Mouse (Mus musculus) ES-E14 (cell line): ENCODE measurements around the gene Gm11032. TPM values are rescaled to one million over a fixed set of nuclear protein-coding genes. Genes with fewer than 3 reads are reported as not detected.
"Not testable (repeated sequence)": the region's sequence is repeated elsewhere in the genome, so short reads cannot be mapped to it uniquely, and the experiment has no call there.

Source experiments
- DNase-seq: peaks from one replicate; pipeline ENCODE4 v3.0.0-alpha.2; 2013; ENCODE audit warnings: low read depth, low spot score
- H3K27ac ChIP-seq: 2 replicates; pipeline ENCODE4 v1.5.1; 2012; ENCODE audit warnings: low read depth, mild to moderate bottlenecking, low read length, moderate library complexity, mixed read lengths; ENCODE audit not compliant: poor library complexity, insufficient read depth, severe bottlenecking
- H3K36me3 ChIP-seq: 2 replicates; pipeline ENCODE4 v1.6.1; 2012; ENCODE audit warnings: mild to moderate bottlenecking, low read length, moderate library complexity, mixed read lengths; ENCODE audit not compliant: control insufficient read depth, poor library complexity, insufficient read depth, severe bottlenecking
- H3K4me1 ChIP-seq, 2 experiments: fragments of 150-350 bp in 1 of 2; sonication (generic) in 1 of 2; 2 replicates each; pipeline ENCODE4 v1.6.1; 2012; ENCODE audit warnings: low read length in 2 of 2, mild to moderate bottlenecking in 1 of 2, mixed read lengths in 1 of 2; ENCODE audit not compliant: control insufficient read depth in 2 of 2, insufficient read depth in 2 of 2, poor library complexity in 1 of 2
- H3K4me3 ChIP-seq, 2 experiments: fragments of 150-350 bp in 1 of 2; sonication (generic) in 1 of 2; 2 replicates each; pipeline ENCODE4 v1.5.1; 2012; ENCODE audit warnings: low read length in 2 of 2, low read depth in 1 of 2, mild to moderate bottlenecking in 1 of 2, mixed read lengths in 1 of 2; ENCODE audit not compliant: insufficient read depth in 1 of 2, poor library complexity in 1 of 2, severe bottlenecking in 1 of 2
- H3K9ac ChIP-seq: 2 replicates; pipeline ENCODE4 v1.6.1; 2012; ENCODE audit warnings: low read depth, mild to moderate bottlenecking, low read length, mixed read lengths; ENCODE audit not compliant: poor library complexity, insufficient read depth, severe bottlenecking
- H3K9me3 ChIP-seq: fragments of 150-350 bp; sonication (generic); 2 replicates; pipeline ENCODE4 v1.6.1; 2012; ENCODE audit warnings: low read depth, mild to moderate bottlenecking, low read length; ENCODE audit not compliant: control insufficient read depth, insufficient read depth
- CHD2 ChIP-seq: IDR thresholded peaks from 2 replicates; pipeline ENCODE4 v1.6.1; 2014; ENCODE audit warnings: mild to moderate bottlenecking, low read depth, low read length, inconsistent platforms
- HCFC1 ChIP-seq: IDR thresholded peaks from 2 replicates; pipeline ENCODE4 v1.6.1; 2012; ENCODE audit warnings: low read length, inconsistent platforms, borderline replicate concordance; ENCODE audit not compliant: insufficient read depth
- MAFK ChIP-seq: IDR thresholded peaks from 2 replicates; pipeline ENCODE4 v1.6.1; 2014; ENCODE audit warnings: mild to moderate bottlenecking, low read depth, low read length, inconsistent platforms; ENCODE audit not compliant: insufficient read depth
- ZC3H11A ChIP-seq: IDR thresholded peaks from 2 replicates; pipeline ENCODE4 v1.6.1; 2012; ENCODE audit warnings: low read depth, mild to moderate bottlenecking, inconsistent platforms, low read length, borderline replicate concordance
- ZNF384 ChIP-seq: IDR thresholded peaks from 2 replicates; pipeline ENCODE4 v1.6.1; 2012; ENCODE audit warnings: low read depth, low read length, inconsistent platforms
- in situ Hi-C, 2 experiments: fragments of 600-800 bp; cut with MboI; formaldehyde crosslinking; loops; one replicate each; pipeline ENCODE4 v1.15.1; 2025; ENCODE audit warnings: low sequenced_read_pairs in 2 of 2, inconsistent platforms in 1 of 2; ENCODE audit not compliant: unreplicated experiment in 2 of 2
- total RNA-seq: library from RNA; depleted of rRNA; stranded (reverse); fragments of 300-350 nt; gene quantifications from 2 replicates; pipeline ENCODE4 v1.2.3, GENCODE M21; 2012

Gm11032 gene
- total RNA-seq, 1 experiment: not detected

DNA sequence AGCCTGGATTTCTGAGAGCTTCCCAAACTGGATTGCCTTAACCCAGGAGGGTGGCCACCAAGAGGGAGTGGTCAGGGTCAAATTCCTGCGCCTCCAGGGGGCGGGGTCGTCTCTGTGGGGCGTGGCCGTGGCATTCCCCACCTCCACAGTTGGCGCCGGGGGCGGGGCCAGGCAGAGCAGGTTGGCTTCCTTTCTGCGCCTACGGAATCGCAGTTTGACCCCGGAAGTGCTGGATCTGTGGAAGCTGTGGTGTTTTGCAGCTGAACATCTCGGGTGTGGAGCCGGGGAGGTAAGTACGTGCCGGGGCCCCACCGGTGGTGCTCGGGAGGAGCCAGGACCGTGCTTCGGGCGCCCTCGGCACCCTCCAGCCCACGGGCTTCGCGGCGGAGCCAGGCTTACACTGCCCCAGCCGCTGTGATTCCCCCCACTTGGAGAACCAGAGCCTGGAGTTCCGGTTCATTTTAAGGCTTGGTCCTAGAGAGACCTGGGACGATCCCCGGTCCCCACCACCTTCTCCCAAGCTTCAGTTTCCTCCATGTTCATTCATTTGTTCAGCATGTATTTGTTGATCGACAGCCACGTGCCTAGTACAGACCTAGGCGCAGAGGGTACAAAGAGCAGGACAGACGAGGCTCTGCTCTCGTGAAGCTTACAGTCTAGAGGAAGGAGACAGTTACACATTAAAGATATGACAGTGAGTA lies 17.8 kb downstream of the Gm11032 start, which contains the start of gene Ascc2:
Gene Ascc2, plus strand, starts transcription at position 214 of the 701 bp plus-strand sequence.
- peak within 1 kb of the TSS; percentile 86 to 99 for H3K4me3 ChIP-seq
- H3K9ac ChIP-seq: peak within 1 kb of the TSS; percentile 96
- H3K9me3 ChIP-seq: no peaks in the 10 kb centered on the region
- H3K36me3 ChIP-seq: peaks cover 8% of the 10 kb centered on the region; the same call in 1 of the 2 replicates
- TF ChIP-seq ZC3H11A (no peak), HCFC1 (peak; percentile 69; the same call in 1 of the 2 replicates)
- peak within 1 kb of the TSS; percentile 71 for H3K27ac ChIP-seq
- in situ Hi-C loops: no loop called here
- H3K4me1 ChIP-seq: peaks cover 0 to 9% of the 10 kb centered on the region in 2 experiments; a peak in 2 of 4 replicates
- peak; percentile 95 for DNase-seq

DNA sequence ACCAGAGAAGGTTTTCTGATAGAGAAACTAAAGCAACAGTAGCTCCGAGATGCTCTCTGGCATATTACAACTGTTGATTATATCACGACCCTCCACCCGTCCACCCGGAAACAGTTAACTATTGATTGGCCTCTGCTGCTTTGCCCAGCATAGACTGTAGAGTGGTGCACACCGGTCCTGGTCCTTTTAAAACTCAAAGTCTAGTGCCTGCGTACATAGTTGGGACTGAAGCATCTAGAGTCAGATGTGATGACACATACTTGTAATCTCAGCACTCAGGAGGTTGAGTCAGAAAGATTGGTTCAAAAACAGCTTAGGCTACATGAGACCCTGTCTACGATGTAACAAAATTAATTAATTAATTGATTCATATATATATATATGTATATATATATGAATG lies 18.4 kb downstream of the Gm11032 start:
- H3K9me3 ChIP-seq: no peaks in the 10 kb centered on the region
- no peak for TF ChIP-seq ZNF384
- no peak for TF ChIP-seq HCFC1
- TF ChIP-seq MAFK: no peak
- no peak for TF ChIP-seq ZC3H11A
- no peak for TF ChIP-seq CHD2
- H3K4me1 ChIP-seq: peaks cover 1 to 14% of the 10 kb centered on the region in 2 experiments; a peak in 3 of 4 replicates

DNA sequence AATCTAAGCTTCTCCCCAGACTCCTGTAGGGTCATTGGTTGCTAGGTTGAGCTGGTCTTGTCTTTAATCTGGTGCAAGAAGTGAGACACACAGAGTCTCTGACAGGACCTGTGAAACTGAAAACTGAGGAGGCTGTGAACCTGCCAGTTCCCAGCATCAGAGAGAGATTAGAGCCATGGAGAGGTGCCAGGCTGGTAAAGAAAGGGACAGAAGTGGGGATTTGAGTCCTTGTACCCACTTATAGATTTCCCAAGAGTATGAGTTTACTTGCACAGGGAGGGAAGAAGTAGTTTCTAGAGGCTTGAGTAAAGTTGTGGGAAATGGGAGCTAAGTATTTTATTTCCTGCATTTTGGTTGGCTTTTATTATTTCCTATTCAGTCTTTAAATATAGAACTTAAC lies 21.3 kb downstream of the Gm11032 start:
- TF ChIP-seq ZC3H11A (no peak), MAFK (no peak), HCFC1 (no peak), CHD2 (no peak), ZNF384 (no peak)
- no peaks in the 10 kb centered on the region for H3K9me3 ChIP-seq
- DNase-seq: no peak
- H3K36me3 ChIP-seq: peaks cover 12% of the 10 kb centered on the region; the same call in 1 of the 2 replicates
- H3K9ac ChIP-seq: no peak overlapping the region
- peaks cover 8 to 26% of the 10 kb centered on the region in 2 experiments for H3K4me1 ChIP-seq
- no peak overlapping the region for H3K27ac ChIP-seq
- in situ Hi-C loops: no loop called here
- no peak overlapping the region for H3K4me3 ChIP-seq

More for the DNA sequence above, 18.4 kb downstream of the Gm11032 start:
- peak overlapping the region; percentile 86 to 99 for H3K4me3 ChIP-seq
- H3K9ac ChIP-seq: peak overlapping the region; percentile 96
- H3K36me3 ChIP-seq: peaks cover 8% of the 10 kb centered on the region; the same call in 1 of the 2 replicates
- DNase-seq: no peak
- no peak overlapping the region for H3K27ac ChIP-seq
- in situ Hi-C loops: no loop called here

DNA sequence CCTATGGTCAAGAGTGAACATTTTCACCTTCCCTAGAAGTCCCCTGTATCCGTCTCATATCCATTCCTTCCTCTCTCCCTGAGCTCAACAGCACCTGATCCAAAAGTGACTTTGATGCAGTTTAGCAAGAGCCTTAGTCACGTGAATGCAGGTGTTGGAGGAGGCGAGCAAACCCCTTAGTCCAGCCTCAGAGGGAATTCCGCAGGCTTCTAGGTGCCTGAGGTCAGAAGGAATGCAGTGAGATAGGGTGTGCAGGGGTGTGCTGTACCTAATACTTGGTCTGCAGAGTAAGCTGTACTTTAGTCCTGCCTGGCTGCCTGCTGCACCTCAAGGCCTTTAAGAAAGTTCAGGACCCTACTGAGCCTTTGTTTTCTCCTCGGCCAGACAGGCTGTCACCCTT lies 23.9 kb downstream of the Gm11032 start:
- DNase-seq: no peak
- Histone ChIP-seq H3K4me1 (peaks cover 8 to 23% of the 10 kb centered on the region in 2 experiments), H3K4me3 (no peak overlapping the region), H3K9ac (no peak overlapping the region), H3K27ac (peak overlapping the region; percentile 58), H3K36me3 (peaks cover 23% of the 10 kb centered on the region), H3K9me3 (no peaks in the 10 kb centered on the region)
- TF ChIP-seq ZNF384 (no peak), HCFC1 (no peak), MAFK (no peak)
- in situ Hi-C loops: no loop called here

DNA sequence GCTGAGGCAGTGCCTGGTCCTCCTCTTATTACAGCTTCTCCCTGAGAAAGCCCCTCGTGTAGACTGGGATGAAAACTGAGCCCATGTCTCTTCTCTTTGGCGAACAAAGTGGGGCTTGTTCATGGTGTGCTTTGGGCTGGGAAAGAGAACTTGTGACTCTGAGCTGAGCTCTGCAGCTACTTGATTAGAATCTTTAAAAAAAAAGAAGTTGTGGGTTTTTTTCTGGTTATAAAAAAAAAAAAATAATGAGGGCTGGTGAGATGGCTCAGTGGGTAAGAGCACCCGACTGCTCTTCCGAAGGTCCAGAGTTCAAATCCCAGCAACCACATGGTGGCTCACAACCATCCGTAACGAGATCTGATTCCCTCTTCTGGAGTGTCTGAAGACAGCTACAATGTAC lies 25.3 kb downstream of the Gm11032 start:
- in situ Hi-C loops, H3K9me3 ChIP-seq, H3K27ac ChIP-seq, DNase-seq, H3K4me3 ChIP-seq, H3K9ac ChIP-seq: not testable (repeated sequence)
- Histone ChIP-seq H3K4me1 (peaks cover 8 to 23% of the 10 kb centered on the region in 2 experiments), H3K36me3 (peaks cover 26% of the 10 kb centered on the region)
